Mouse (Mus musculus): ENCODE results near the gene Apon. TPM values are rescaled to one million over a fixed set of nuclear protein-coding genes. Genes with fewer than 3 reads are reported as not detected.
A peak's percentile ranks its signal among the peaks of the same experiment; 100 is the strongest.
"Not testable (repeated sequence)": the region's sequence is repeated elsewhere in the genome, so short reads cannot be mapped to it uniquely, and the experiment has no call there.

The Apon gene
- polyA plus RNA-seq, 1 experiment from 2014 or later, result 0.19 TPM

- H3K9ac ChIP-seq (replicated peaks), result no peak overlapping the region
- H3K4me1 ChIP-seq, result no peaks in the 10 kb centered on the region
- no peak overlapping the region for H3K27ac ChIP-seq (replicated peaks)
- no peaks in the 10 kb centered on the region for H3K36me3 ChIP-seq
- WGBS, result 83% methylated on average over 22 of the region's 22 CpGs
- H3K9me3 ChIP-seq, result no peaks in the 10 kb centered on the region
- H3K27me3 ChIP-seq, result no peaks in the 10 kb centered on the region
- no peak for ATAC-seq (replicated peaks)
- no peak overlapping the region for H3K4me3 ChIP-seq
- H3K4me2 ChIP-seq (replicated peaks), result no peak overlapping the region
These were observed 8.4 kb downstream of the Apon start for GRCm38 (mm10) chr10:128262300-128262699.

- no peaks in the 10 kb centered on the region for H3K4me1 ChIP-seq
- H3K4me3 ChIP-seq, result no peak overlapping the region
- no peaks in the 10 kb centered on the region for H3K27me3 ChIP-seq
- no peaks in the 10 kb centered on the region for H3K9me3 ChIP-seq
- no peak overlapping the region for H3K27ac ChIP-seq (replicated peaks)
- H3K36me3 ChIP-seq, result no peaks in the 10 kb centered on the region
- H3K4me2 ChIP-seq (replicated peaks), result no peak overlapping the region
- no peak for ATAC-seq (replicated peaks)
- no peak overlapping the region for H3K9ac ChIP-seq (replicated peaks)
- WGBS, result 75% methylated on average over 6 of the region's 6 CpGs
These were observed 9.8 kb downstream of the Apon start for GRCm38 (mm10) chr10:128263393-128264310.

GRCm38 (mm10) chr10:128268371-128268770, 14.5 kb downstream of the Apon start, which contains the start of gene Apof:
TSS of gene Apof (plus strand) at chr10:128268671.
- no peak within 1 kb of the TSS for H3K27ac ChIP-seq (replicated peaks)
- peaks cover 11% of the 10 kb centered on the region for H3K4me1 ChIP-seq
- H3K9ac ChIP-seq (replicated peaks), result no peak within 1 kb of the TSS
- H3K4me2 ChIP-seq (replicated peaks), result no peak within 1 kb of the TSS
- no peak for ATAC-seq (replicated peaks)
- no peaks in the 10 kb centered on the region for H3K36me3 ChIP-seq
- no peak within 1 kb of the TSS for H3K4me3 ChIP-seq
- no peaks in the 10 kb centered on the region for H3K9me3 ChIP-seq
- H3K27me3 ChIP-seq, result no peaks in the 10 kb centered on the region
- 86% methylated on average over 6 of the region's 6 CpGs for WGBS

- H3K36me3 ChIP-seq, result no peaks in the 10 kb centered on the region
- H3K4me2 ChIP-seq (replicated peaks), result peak overlapping the region; percentile 52; the same call in 1 of the 2 replicates
- no peak overlapping the region for H3K27ac ChIP-seq (replicated peaks)
- H3K4me3 ChIP-seq, result peak overlapping the region; percentile 87; the same call in 1 of the 2 replicates
- H3K9me3 ChIP-seq, result no peaks in the 10 kb centered on the region
- H3K27me3 ChIP-seq, result no peaks in the 10 kb centered on the region
- H3K9ac ChIP-seq (replicated peaks), result no peak overlapping the region
- H3K4me1 ChIP-seq, result peaks cover 11% of the 10 kb centered on the region
- 91% methylated on average over 16 of the region's 16 CpGs for WGBS
- no peak for ATAC-seq (replicated peaks)
These were observed 15.5 kb downstream of the Apon start for GRCm38 (mm10) chr10:128269206-128269910.

GRCm38 (mm10) chr10:128270287-128270841, 16.5 kb downstream of the Apon start, which contains the start of gene Stat2:
TSS of gene Stat2 (plus strand) at chr10:128270559.
- H3K4me2 ChIP-seq (replicated peaks), result peak within 1 kb of the TSS; percentile 52
- H3K4me1 ChIP-seq, result peaks cover 11% of the 10 kb centered on the region
- H3K36me3 ChIP-seq, result no peaks in the 10 kb centered on the region
- WGBS, result under 1% methylated on average over 43 of the region's 43 CpGs
- H3K4me3 ChIP-seq, result peak within 1 kb of the TSS; percentile 87
- peak; percentile 100 for ATAC-seq (replicated peaks)
- H3K27ac ChIP-seq (replicated peaks), result peak within 1 kb of the TSS; percentile 82
- peak within 1 kb of the TSS; percentile 83 for H3K9ac ChIP-seq (replicated peaks)
- H3K27me3 ChIP-seq, result no peaks in the 10 kb centered on the region
- H3K9me3 ChIP-seq, result no peaks in the 10 kb centered on the region

DNA sequence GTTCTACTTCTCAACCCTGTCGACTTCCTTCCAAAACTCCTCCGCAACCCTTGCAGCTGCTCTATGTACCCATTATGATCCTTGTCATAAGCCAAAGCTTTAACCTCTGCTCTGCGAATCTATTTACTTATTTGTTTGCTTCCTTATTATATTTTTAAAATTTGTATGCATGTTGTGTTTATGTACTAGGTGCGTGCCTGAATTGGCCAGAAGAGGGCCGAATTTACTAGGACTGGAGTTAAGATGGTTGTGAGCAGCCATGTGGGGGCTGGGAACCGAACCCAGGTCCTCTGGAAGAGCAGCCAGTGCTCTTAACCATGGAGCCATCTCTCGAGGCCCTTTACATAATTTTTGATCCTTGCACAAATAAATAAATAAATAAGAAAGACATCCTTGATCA, 17.0 kb downstream of the Apon start:
- Histone ChIP-seq H3K27me3 (no peaks in the 10 kb centered on the region), H3K9ac (replicated peaks) (peak overlapping the region; percentile 83), H3K9me3 (no peaks in the 10 kb centered on the region), H3K4me2 (replicated peaks) (peak overlapping the region; percentile 52), H3K36me3 (no peaks in the 10 kb centered on the region), H3K4me3 (peak overlapping the region; percentile 87), H3K4me1 (peaks cover 11% of the 10 kb centered on the region), H3K27ac (replicated peaks) (peak overlapping the region; percentile 82)
- WGBS, result 44% methylated on average over 7 of the region's 7 CpGs
- ATAC-seq (replicated peaks), result no peak

GRCm38 (mm10) chr10:128271883-128272282, 18.0 kb downstream of the Apon start:
- H3K9ac ChIP-seq (replicated peaks), result no peak overlapping the region
- no peak overlapping the region for H3K27ac ChIP-seq (replicated peaks)
- H3K4me1 ChIP-seq, result peaks cover 11% of the 10 kb centered on the region
- H3K4me2 ChIP-seq (replicated peaks), result no peak overlapping the region
- H3K4me3 ChIP-seq, result no peak overlapping the region
- no peaks in the 10 kb centered on the region for H3K9me3 ChIP-seq
- ATAC-seq (replicated peaks), result no peak
- H3K36me3 ChIP-seq, result peaks cover under 1% of the 10 kb centered on the region; the same call in 1 of the 2 replicates
- 77% methylated on average over 2 of the region's 2 CpGs for WGBS
- H3K27me3 ChIP-seq, result no peaks in the 10 kb centered on the region

- not testable (repeated sequence) for H3K4me2 ChIP-seq (replicated peaks); H3K27me3 ChIP-seq; H3K27ac ChIP-seq (replicated peaks); H3K9me3 ChIP-seq; H3K9ac ChIP-seq (replicated peaks); H3K4me3 ChIP-seq; H3K36me3 ChIP-seq; ATAC-seq (replicated peaks)
- WGBS, result 87% methylated on average over 7 of the region's 7 CpGs
- H3K4me1 ChIP-seq, result peaks cover 11% of the 10 kb centered on the region
These were observed 19.0 kb downstream of the Apon start for GRCm38 (mm10) chr10:128272819-128273439.

DNA sequence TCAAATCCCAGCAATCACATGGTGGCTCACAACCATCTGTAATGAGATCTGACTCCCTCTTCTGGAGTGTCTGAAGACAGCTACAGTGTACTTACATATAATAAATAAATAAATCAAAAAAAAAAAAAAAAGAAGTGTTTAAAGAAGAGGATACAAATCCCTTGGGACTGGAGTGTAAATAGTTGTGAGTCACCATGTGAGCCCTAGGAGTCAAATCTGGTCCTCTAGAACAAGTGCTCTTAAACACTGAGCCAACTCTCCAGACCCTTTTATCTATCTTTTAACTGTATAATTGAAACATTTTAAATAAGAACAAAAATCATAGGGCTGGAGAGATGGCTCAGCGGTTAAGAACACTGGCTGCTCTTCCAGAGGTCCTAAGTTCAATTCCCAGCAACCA, 21.5 kb downstream of the Apon start:
- H3K9ac ChIP-seq (replicated peaks); H3K4me1 ChIP-seq; ATAC-seq (replicated peaks); H3K4me2 ChIP-seq (replicated peaks); H3K4me3 ChIP-seq; H3K27me3 ChIP-seq; H3K9me3 ChIP-seq; H3K27ac ChIP-seq (replicated peaks): not testable (repeated sequence)
- 100% methylated on average over 1 of the region's 1 CpGs for WGBS
- H3K36me3 ChIP-seq, result peaks cover 15% of the 10 kb centered on the region

DNA sequence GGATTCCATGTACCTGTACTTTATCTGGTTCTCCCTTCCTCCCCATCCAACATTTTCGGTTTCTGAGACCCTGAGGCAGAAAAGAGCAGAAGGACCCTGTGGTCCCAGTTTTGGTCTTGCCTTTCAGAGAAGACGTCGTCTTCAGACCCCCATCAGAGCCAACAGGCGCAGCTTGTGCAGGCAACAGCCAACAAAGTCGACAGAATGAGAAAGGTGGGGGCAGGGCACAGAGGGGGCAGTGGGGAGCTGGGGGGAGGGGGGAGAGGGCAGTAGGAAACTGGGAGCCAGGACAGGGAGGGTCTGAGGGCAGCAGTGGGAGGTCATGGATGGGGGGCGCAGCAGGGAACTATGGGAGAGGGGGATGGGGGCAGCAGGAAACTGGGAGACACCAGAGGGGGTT, 24.3 kb downstream of the Apon start:
- 60% methylated on average over 5 of the region's 6 CpGs for WGBS
- Histone ChIP-seq H3K4me3 (no peak overlapping the region), H3K4me1 (no peaks in the 10 kb centered on the region), H3K27ac (replicated peaks) (no peak overlapping the region), H3K27me3 (no peaks in the 10 kb centered on the region), H3K4me2 (replicated peaks) (no peak overlapping the region), H3K9ac (replicated peaks) (no peak overlapping the region), H3K36me3 (peaks cover 37% of the 10 kb centered on the region), H3K9me3 (no peaks in the 10 kb centered on the region)
- no peak for ATAC-seq (replicated peaks)

GRCm38 (mm10) chr10:128280943-128281342, 27.0 kb downstream of the Apon start:
- no peak overlapping the region for H3K27ac ChIP-seq (replicated peaks)
- WGBS, result 88% methylated on average over 6 of the region's 6 CpGs
- H3K36me3 ChIP-seq, result peaks cover 52% of the 10 kb centered on the region
- no peaks in the 10 kb centered on the region for H3K9me3 ChIP-seq
- no peaks in the 10 kb centered on the region for H3K27me3 ChIP-seq
- no peak overlapping the region for H3K4me2 ChIP-seq (replicated peaks)
- no peak overlapping the region for H3K9ac ChIP-seq (replicated peaks)
- no peaks in the 10 kb centered on the region for H3K4me1 ChIP-seq
- H3K4me3 ChIP-seq, result no peak overlapping the region
- no peak for ATAC-seq (replicated peaks)

Data from forebrain, embryonic 15.5 days (tissue).